Mouse (Mus musculus) liver, postnatal 0 days (tissue): ENCODE results near the gene Hoxd8. TPM values are rescaled to one million over a fixed set of nuclear protein-coding genes. Genes with fewer than 3 reads are reported as not detected.

Experiments
- ATAC-seq: fragments of 200-750 bp; cut with Nextera tagmentation; 2 replicates; pipeline ENCODE4 v1.8.0; 2017; ENCODE audit warnings: mild to moderate bottlenecking, moderate library complexity
- DNase-seq: peaks from one replicate; pipeline ENCODE4 v3.0.0-alpha.2; 2016
- H3K27ac ChIP-seq: fragments of 300-500 bp; sonication (generic); 2 replicates; pipeline ENCODE4 v1.5.1; 2014; ENCODE audit warnings: antibody characterized with exemption, moderate library complexity, mild to moderate bottlenecking, low read depth
- H3K27me3 ChIP-seq: fragments of 300-500 bp; sonication (generic); 2 replicates; pipeline ENCODE4 v1.6.1; 2014; ENCODE audit warnings: low read length, control low read depth, mixed read lengths; ENCODE audit not compliant: insufficient read depth
- H3K36me3 ChIP-seq: fragments of 300-500 bp; sonication (generic); replicated peaks from 2 replicates; pipeline ENCODE4 v1.6.1; 2014; ENCODE audit warnings: mild to moderate bottlenecking, control low read depth, low read length, moderate library complexity, mixed read lengths; ENCODE audit not compliant: insufficient read depth
- H3K4me1 ChIP-seq: fragments of 300-500 bp; sonication (generic); 2 replicates; pipeline ENCODE4 v1.6.1; 2014; ENCODE audit warnings: antibody characterized with exemption, mild to moderate bottlenecking, control low read depth; ENCODE audit not compliant: insufficient read depth
- H3K4me2 ChIP-seq: fragments of 300-500 bp; sonication (generic); 2 replicates; pipeline ENCODE4 v1.6.1; 2014; ENCODE audit warnings: low read depth, mild to moderate bottlenecking, low read length, moderate library complexity, mixed read lengths
- H3K4me3 ChIP-seq: fragments of 300-500 bp; sonication (generic); 2 replicates; pipeline ENCODE4 v1.5.1; 2014; ENCODE audit warnings: low read depth, low read length
- H3K9ac ChIP-seq: fragments of 300-500 bp; sonication (generic); replicated peaks from 2 replicates; pipeline ENCODE4 v1.6.1; 2014; ENCODE audit warnings: mild to moderate bottlenecking, moderate library complexity
- H3K9me3 ChIP-seq: fragments of 300-500 bp; sonication (generic); 2 replicates; pipeline ENCODE4 v1.6.1; 2016; ENCODE audit warnings: mild to moderate bottlenecking, control low read depth, low read length, mixed read lengths
- CTCF ChIP-seq: sonication (generic); IDR thresholded peaks from 2 replicates; pipeline ENCODE4 v1.5.1; 2016; ENCODE audit warnings: antibody characterized with exemption, low read depth
- EP300 ChIP-seq: IDR thresholded peaks from 2 replicates; pipeline ENCODE4 v1.6.1; 2016; ENCODE audit warnings: antibody characterized with exemption, low read depth, mild to moderate bottlenecking
- WGBS: fragments of 180-500 bp; shearing (Covaris S2); extraction: QIAGEN DNeasy Blood & Tissue Kit; methylation state at CpG from one replicate; pipeline ENCODE4 v1.1.7; 2014; ENCODE audit not compliant: insufficient replicate concordance; 5-methylcytosine and 5-hydroxymethylcytosine counted together
- polyA plus RNA-seq: library from polyadenylated mRNA; unstranded; fragments of >200 nt; fragmentation: Nextera tagmentation; extraction: Ambion mirVana; gene quantifications from 2 replicates; pipeline ENCODE4 v1.2.1, GENCODE M21; 2015

The Hoxd8 gene
- polyA plus RNA-seq, 1 experiment from 2014 or later = not detected

GRCm38 (mm10) chr2:74679596-74679971 lies 24.8 kb upstream of the Hoxd8 start:
- H3K27ac ChIP-seq = no peak overlapping the region
- H3K4me2 ChIP-seq = no peak overlapping the region
- DNase-seq (no peak), ATAC-seq (no peak)
- no peaks in the 10 kb centered on the region for H3K36me3 ChIP-seq
- H3K9me3 ChIP-seq = no peaks in the 10 kb centered on the region
- H3K4me3 ChIP-seq = no peak overlapping the region
- H3K9ac ChIP-seq = no peak overlapping the region
- H3K27me3 ChIP-seq = peaks cover 100% of the 10 kb centered on the region
- no peak for TF ChIP-seq CTCF
- WGBS = 1% methylated on average over 26 of the region's 26 CpGs
- H3K4me1 ChIP-seq = peaks cover 3% of the 10 kb centered on the region; the same call in 1 of the 2 replicates

DNA sequence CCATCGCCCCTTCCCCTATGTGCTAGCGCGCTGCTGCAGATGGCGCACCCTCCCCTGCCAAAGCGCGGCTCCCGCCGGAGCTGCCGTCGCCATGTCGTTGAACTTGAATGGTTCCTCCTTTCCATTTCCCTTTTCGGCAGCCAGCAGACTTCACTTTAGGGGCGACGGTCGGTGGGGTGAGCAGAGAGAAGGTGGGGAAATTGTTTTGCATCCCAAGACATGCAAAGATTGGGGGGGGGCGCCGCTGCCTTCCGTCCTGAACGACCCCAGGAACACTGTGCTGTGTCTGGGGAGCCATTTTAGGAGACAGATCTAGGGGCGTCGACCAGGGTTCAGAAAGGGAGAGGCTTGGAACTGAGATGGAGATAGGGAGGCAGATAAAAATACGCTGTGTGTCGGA lies 24.4 kb upstream of the Hoxd8 start:
- H3K4me1 ChIP-seq = peaks cover 3% of the 10 kb centered on the region; the same call in 1 of the 2 replicates
- 1% methylated on average over 23 of the region's 23 CpGs for WGBS
- DNase-seq (peak; percentile 13), ATAC-seq (no peak)
- H3K36me3 ChIP-seq = no peaks in the 10 kb centered on the region
- H3K27ac ChIP-seq = no peak overlapping the region
- peaks cover 100% of the 10 kb centered on the region for H3K27me3 ChIP-seq
- H3K9ac ChIP-seq = no peak overlapping the region
- H3K4me2 ChIP-seq = no peak overlapping the region
- H3K9me3 ChIP-seq = no peaks in the 10 kb centered on the region
- H3K4me3 ChIP-seq = no peak overlapping the region
- TF ChIP-seq EP300 (no peak), CTCF (no peak)

DNA sequence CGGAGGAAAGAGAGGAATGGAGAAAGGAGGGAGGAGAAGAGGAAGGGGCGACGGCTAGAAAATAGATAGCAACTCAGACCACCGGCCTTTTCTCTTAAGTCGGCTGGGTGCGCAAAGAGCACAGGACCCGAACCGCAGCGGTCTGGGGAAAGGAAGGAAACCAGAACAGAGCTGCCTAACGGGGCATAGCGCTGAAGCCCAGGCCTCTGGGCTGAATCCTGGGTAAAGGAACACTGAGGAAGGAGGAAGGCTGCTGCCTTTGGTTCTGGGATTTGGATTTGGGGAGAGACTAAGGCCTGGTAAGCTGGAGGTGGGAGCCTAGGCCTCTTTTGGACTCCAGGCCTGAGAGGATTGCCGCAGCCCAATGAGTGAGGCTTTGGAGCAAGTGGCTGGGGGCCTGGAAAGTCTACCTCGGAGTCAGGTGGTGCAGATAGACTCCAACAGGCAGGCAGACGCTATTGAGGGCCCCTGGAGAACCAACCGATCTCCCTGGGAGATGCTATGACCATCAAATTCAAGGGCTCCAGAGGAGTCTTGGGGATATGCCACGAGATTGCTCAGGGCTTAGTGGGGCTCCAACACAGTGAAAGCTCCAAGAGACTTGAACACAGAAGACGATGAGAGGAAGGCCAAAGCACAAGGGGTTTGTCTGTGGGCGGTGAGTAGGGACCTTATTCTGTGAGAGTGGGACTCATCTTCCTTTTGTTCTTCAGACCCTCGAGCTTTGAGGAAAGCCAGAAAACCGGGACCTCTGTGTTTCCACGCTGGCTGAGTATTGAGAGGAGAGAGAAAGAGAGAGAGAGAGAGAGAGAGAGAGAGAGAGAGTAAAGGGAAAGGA lies 23.6 kb upstream of the Hoxd8 start:
- Histone ChIP-seq H3K9me3 (no peaks in the 10 kb centered on the region), H3K4me1 (peaks cover 3% of the 10 kb centered on the region; the same call in 1 of the 2 replicates), H3K27ac (no peak overlapping the region), H3K4me3 (no peak overlapping the region), H3K9ac (no peak overlapping the region), H3K4me2 (no peak overlapping the region), H3K27me3 (peaks cover 100% of the 10 kb centered on the region), H3K36me3 (no peaks in the 10 kb centered on the region)
- TF ChIP-seq CTCF = no peak
- TF ChIP-seq EP300 = no peak
- ATAC-seq (no peak), DNase-seq (peak; percentile 12)
- WGBS = 2% methylated on average over 21 of the region's 21 CpGs

DNA sequence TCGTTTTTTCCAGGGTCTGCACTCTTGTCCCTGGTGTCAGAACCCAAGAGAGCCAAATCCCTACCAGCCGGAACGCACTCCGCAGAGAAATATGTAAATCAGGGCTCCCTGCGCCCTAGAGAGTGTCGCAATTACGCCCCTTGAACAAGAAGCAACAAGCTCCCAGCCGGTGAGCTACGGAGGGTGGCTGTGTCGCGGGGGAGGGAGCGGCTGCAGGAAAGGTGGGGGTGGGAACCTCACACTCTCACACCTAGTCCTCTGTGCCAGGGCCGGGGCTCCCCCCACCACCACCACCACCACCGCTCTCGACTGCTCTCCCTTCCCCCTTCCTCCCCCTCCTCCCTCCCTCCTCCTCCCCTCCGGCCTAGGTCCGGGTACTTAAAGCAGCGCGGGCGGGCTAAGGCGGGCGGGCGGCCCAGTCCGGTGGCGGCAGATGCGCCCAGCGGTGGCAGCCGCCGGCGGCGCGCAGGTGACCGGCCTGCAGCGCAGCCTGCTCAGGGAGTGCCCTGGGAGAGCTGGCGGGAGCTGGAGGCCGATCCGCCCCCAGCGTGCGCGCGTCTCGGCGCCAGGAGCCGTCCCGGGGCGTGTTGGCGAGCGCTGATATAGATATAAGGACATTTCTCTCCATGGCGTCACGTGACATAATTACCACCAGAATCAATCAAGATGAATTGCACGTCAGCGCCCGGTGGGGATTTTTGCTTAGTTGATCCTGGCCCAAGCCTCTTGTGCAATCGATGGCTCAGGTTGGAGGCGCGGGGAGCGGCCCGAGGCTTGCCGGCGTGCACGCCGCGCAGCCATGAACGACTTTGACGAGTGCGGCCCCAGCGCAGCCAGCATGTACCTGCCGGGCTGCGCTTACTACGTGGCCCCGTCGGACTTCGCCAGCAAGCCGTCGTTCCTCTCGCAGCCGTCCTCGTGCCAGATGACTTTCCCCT lies 22.6 kb upstream of the Hoxd8 start:
- Histone ChIP-seq H3K27ac (no peak overlapping the region), H3K4me2 (0 out of 2 replicates have a peak overlapping the region, but pooled peaks have one; percentile 23), H3K9ac (no peak overlapping the region), H3K9me3 (no peaks in the 10 kb centered on the region), H3K4me3 (no peak overlapping the region; the same call in 1 of the 2 replicates), H3K36me3 (no peaks in the 10 kb centered on the region), H3K4me1 (peaks cover 3% of the 10 kb centered on the region; the same call in 1 of the 2 replicates), H3K27me3 (peaks cover 97% of the 10 kb centered on the region)
- ATAC-seq = no peak
- 2% methylated on average over 77 of the region's 78 CpGs for WGBS
- TF ChIP-seq CTCF = no peak
- TF ChIP-seq EP300 = no peak
- no peak for DNase-seq

DNA sequence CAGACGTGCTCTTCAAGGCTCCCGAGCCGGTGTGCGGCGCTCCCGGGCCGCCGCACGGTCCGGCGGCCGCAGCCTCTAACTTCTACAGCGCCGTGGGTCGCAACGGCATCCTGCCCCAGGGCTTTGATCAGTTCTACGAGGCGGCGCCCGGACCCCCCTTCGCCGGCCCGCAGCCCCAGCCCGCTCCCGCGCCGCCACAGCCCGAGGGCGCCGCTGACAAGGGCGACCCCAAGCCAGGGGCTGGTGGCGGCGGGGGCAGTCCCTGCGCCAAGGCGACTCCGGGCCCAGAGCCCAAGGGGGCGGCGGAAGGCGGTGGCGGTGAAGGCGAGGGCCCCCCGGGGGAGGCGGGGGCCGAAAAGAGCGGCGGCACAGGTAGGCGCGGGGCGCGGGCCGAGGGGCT lies 21.6 kb upstream of the Hoxd8 start:
- H3K4me2 ChIP-seq = no peak overlapping the region
- no peak overlapping the region for H3K9ac ChIP-seq
- H3K4me1 ChIP-seq = peaks cover 3% of the 10 kb centered on the region; the same call in 1 of the 2 replicates
- 2% methylated on average over 27 of the region's 51 CpGs for WGBS
- no peak for DNase-seq
- H3K27me3 ChIP-seq = peaks cover 97% of the 10 kb centered on the region
- H3K36me3 ChIP-seq = no peaks in the 10 kb centered on the region
- ATAC-seq = no peak
- H3K4me3 ChIP-seq = peak overlapping the region; percentile 10; the same call in 1 of the 2 replicates
- no peak for TF ChIP-seq EP300
- TF ChIP-seq CTCF = no peak
- H3K27ac ChIP-seq = no peak overlapping the region
- no peaks in the 10 kb centered on the region for H3K9me3 ChIP-seq

DNA sequence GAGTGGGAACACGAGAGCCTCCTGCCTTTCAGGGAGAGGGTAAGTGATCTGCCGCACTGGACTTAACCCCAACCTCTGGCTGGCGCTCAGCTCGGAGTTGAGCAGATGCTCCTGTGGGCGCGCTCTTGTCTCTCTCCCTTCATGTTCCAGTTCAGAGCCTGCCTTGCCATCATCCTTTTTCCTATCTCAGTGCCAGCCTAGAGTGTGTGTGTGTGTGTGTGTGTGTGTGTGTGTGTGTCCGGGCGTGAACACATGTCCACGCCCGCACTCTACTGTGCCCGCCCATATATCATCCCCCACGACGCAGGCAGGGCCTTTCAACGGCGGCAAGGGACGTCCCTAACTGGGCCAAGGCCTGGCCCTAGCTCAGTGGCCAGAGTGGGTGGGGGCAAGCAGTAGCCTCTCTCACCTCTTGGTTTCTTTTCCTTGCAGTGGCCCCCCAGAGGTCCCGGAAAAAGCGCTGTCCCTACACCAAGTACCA lies 20.9 kb upstream of the Hoxd8 start:
- TF ChIP-seq CTCF = no peak
- no peak for TF ChIP-seq EP300
- no peak for ATAC-seq
- H3K9ac ChIP-seq = no peak overlapping the region
- peaks cover 3% of the 10 kb centered on the region; the same call in 1 of the 2 replicates for H3K4me1 ChIP-seq
- DNase-seq = no peak
- WGBS = 2% methylated on average over 18 of the region's 18 CpGs
- no peak overlapping the region for H3K4me2 ChIP-seq
- H3K36me3 ChIP-seq = no peaks in the 10 kb centered on the region
- no peak overlapping the region for H3K4me3 ChIP-seq
- H3K27me3 ChIP-seq = peaks cover 97% of the 10 kb centered on the region
- H3K27ac ChIP-seq = no peak overlapping the region
- no peaks in the 10 kb centered on the region for H3K9me3 ChIP-seq
